Mouse (Mus musculus): Measurements from ENCODE around the gene Fut2. TPM values are rescaled to one million over a fixed set of nuclear protein-coding genes. Genes with fewer than 3 reads are reported as not detected.

The Fut2 gene
- polyA plus RNA-seq, 1 experiment from 2014 or later = 0.77 TPM

GRCm38 (mm10) chr7:45708221-45708761, 42.1 kb upstream of the Fut2 start:
- H3K9ac ChIP-seq = peak overlapping the region; percentile 33

GRCm38 (mm10) chr7:45707375-45707967, 41.3 kb upstream of the Fut2 start:
- H3K9ac ChIP-seq = peak overlapping the region; percentile 33
- no peaks in the 10 kb centered on the region for H3K27me3 ChIP-seq (replicated peaks)
- peaks cover 30% of the 10 kb centered on the region for H3K36me3 ChIP-seq
- ATAC-seq (ENCODE audit: insufficient number of reproducible peaks, low FRiP score) = peak; percentile 48
- H3K4me1 ChIP-seq (replicated peaks) = peaks cover 52% of the 10 kb centered on the region
- peak overlapping the region; percentile 95 for H3K4me2 ChIP-seq
- no peaks in the 10 kb centered on the region for H3K9me3 ChIP-seq (replicated peaks)
- under 1% methylated on average over 27 of the region's 27 CpGs for WGBS
- H3K4me3 ChIP-seq = peak overlapping the region; percentile 69
- H3K27ac ChIP-seq (ENCODE audit: poor library complexity, severe bottlenecking) = peak overlapping the region; percentile 84

More at GRCm38 (mm10) chr7:45708221-45708761, 42.1 kb upstream of the Fut2 start:
- H3K4me3 ChIP-seq = peak overlapping the region; percentile 69; the same call in 1 of the 2 replicates
- peak overlapping the region; percentile 95 for H3K4me2 ChIP-seq
- peaks cover 52% of the 10 kb centered on the region for H3K4me1 ChIP-seq (replicated peaks)
- 47% methylated on average over 13 of the region's 13 CpGs for WGBS
- peaks cover 38% of the 10 kb centered on the region for H3K36me3 ChIP-seq
- H3K27me3 ChIP-seq (replicated peaks) = no peaks in the 10 kb centered on the region
- H3K9me3 ChIP-seq (replicated peaks) = no peaks in the 10 kb centered on the region
- H3K27ac ChIP-seq (ENCODE audit: poor library complexity, severe bottlenecking) = no peak overlapping the region
- no peak for ATAC-seq (ENCODE audit: insufficient number of reproducible peaks, low FRiP score)

- H3K27ac ChIP-seq (ENCODE audit: poor library complexity, severe bottlenecking) = peak overlapping the region; percentile 87
- 1% methylated on average over 45 of the region's 45 CpGs for WGBS
- no peaks in the 10 kb centered on the region for H3K9me3 ChIP-seq (replicated peaks)
- H3K9ac ChIP-seq = peak overlapping the region; percentile 91
- H3K4me3 ChIP-seq = peak overlapping the region; percentile 69
- peaks cover 23% of the 10 kb centered on the region for H3K36me3 ChIP-seq
- H3K4me1 ChIP-seq (replicated peaks) = peaks cover 51% of the 10 kb centered on the region
- H3K27me3 ChIP-seq (replicated peaks) = no peaks in the 10 kb centered on the region
- peak; percentile 49 for ATAC-seq (ENCODE audit: insufficient number of reproducible peaks, low FRiP score)
- H3K4me2 ChIP-seq = peak overlapping the region; percentile 95
Measured at GRCm38 (mm10) chr7:45706721-45707241, 40.6 kb upstream of the Fut2 start.

GRCm38 (mm10) chr7:45705873-45706281, 39.7 kb upstream of the Fut2 start:
- Histone ChIP-seq H3K27me3 (replicated peaks) (peaks cover 6% of the 10 kb centered on the region; the same call in 1 of the 2 replicates), H3K9ac (peak overlapping the region; percentile 91), H3K9me3 (replicated peaks) (no peaks in the 10 kb centered on the region), H3K4me3 (peak overlapping the region; percentile 69), H3K27ac (ENCODE audit: poor library complexity, severe bottlenecking) (peak overlapping the region; percentile 87), H3K4me2 (peak overlapping the region; percentile 95), H3K4me1 (replicated peaks) (peaks cover 56% of the 10 kb centered on the region), H3K36me3 (peaks cover 14% of the 10 kb centered on the region)
- 1% methylated on average over 7 of the region's 7 CpGs for WGBS
- no peak for ATAC-seq (ENCODE audit: insufficient number of reproducible peaks, low FRiP score)

GRCm38 (mm10) chr7:45705443-45705864, 39.3 kb upstream of the Fut2 start:
- H3K9me3 ChIP-seq (replicated peaks) = no peaks in the 10 kb centered on the region
- WGBS = under 1% methylated on average over 21 of the region's 21 CpGs
- peaks cover 9% of the 10 kb centered on the region for H3K27me3 ChIP-seq (replicated peaks)
- H3K4me2 ChIP-seq = peak overlapping the region; percentile 95
- H3K36me3 ChIP-seq = peaks cover 10% of the 10 kb centered on the region
- peak overlapping the region; percentile 91 for H3K9ac ChIP-seq
- no peak for ATAC-seq (ENCODE audit: insufficient number of reproducible peaks, low FRiP score)
- peak overlapping the region; percentile 69 for H3K4me3 ChIP-seq
- peaks cover 58% of the 10 kb centered on the region for H3K4me1 ChIP-seq (replicated peaks)
- peak overlapping the region; percentile 87 for H3K27ac ChIP-seq (ENCODE audit: poor library complexity, severe bottlenecking)

- peak within 1 kb of the TSS; percentile 91 for H3K9ac ChIP-seq
- H3K4me2 ChIP-seq = peak within 1 kb of the TSS; percentile 95
- peaks cover 64% of the 10 kb centered on the region for H3K4me1 ChIP-seq (replicated peaks)
- peak within 1 kb of the TSS; percentile 87 for H3K27ac ChIP-seq (ENCODE audit: poor library complexity, severe bottlenecking)
- H3K9me3 ChIP-seq (replicated peaks) = no peaks in the 10 kb centered on the region
- ATAC-seq (ENCODE audit: insufficient number of reproducible peaks, low FRiP score) = peak; percentile 91
- H3K36me3 ChIP-seq = peaks cover 4% of the 10 kb centered on the region
- H3K27me3 ChIP-seq (replicated peaks) = peaks cover 15% of the 10 kb centered on the region
- WGBS = under 1% methylated on average over 36 of the region's 36 CpGs
- H3K4me3 ChIP-seq = peak within 1 kb of the TSS; percentile 69
Measured at GRCm38 (mm10) chr7:45704730-45705442, 38.7 kb upstream of the Fut2 start, which contains the start of gene Dbp. TSS of gene Dbp (plus strand) at chr7:45705088.

- peak overlapping the region; percentile 69 for H3K4me3 ChIP-seq
- H3K9me3 ChIP-seq (replicated peaks) = no peaks in the 10 kb centered on the region
- H3K4me1 ChIP-seq (replicated peaks) = peaks cover 66% of the 10 kb centered on the region
- under 1% methylated on average over 13 of the region's 13 CpGs for WGBS
- no peaks in the 10 kb centered on the region for H3K36me3 ChIP-seq
- H3K9ac ChIP-seq = peak overlapping the region; percentile 66
- H3K4me2 ChIP-seq = peak overlapping the region; percentile 95
- ATAC-seq (ENCODE audit: insufficient number of reproducible peaks, low FRiP score) = peak; percentile 28; the same call in 1 of the 2 replicates
- H3K27me3 ChIP-seq (replicated peaks) = peaks cover 22% of the 10 kb centered on the region
- H3K27ac ChIP-seq (ENCODE audit: poor library complexity, severe bottlenecking) = peak overlapping the region; percentile 73
Measured at GRCm38 (mm10) chr7:45704046-45704559, 37.9 kb upstream of the Fut2 start.

GRCm38 (mm10) chr7:45703521-45704033, 37.4 kb upstream of the Fut2 start:
- H3K4me3 ChIP-seq = peak overlapping the region; percentile 69
- H3K9ac ChIP-seq = peak overlapping the region; percentile 66; the same call in 1 of the 2 replicates
- H3K4me2 ChIP-seq = peak overlapping the region; percentile 95
- peaks cover 28% of the 10 kb centered on the region for H3K27me3 ChIP-seq (replicated peaks)
- WGBS = 35% methylated on average over 12 of the region's 12 CpGs
- peak overlapping the region; percentile 73 for H3K27ac ChIP-seq (ENCODE audit: poor library complexity, severe bottlenecking)
- ATAC-seq (ENCODE audit: insufficient number of reproducible peaks, low FRiP score) = no peak
- peaks cover 61% of the 10 kb centered on the region for H3K4me1 ChIP-seq (replicated peaks)
- no peaks in the 10 kb centered on the region for H3K36me3 ChIP-seq
- no peaks in the 10 kb centered on the region for H3K9me3 ChIP-seq (replicated peaks)

- H3K36me3 ChIP-seq = no peaks in the 10 kb centered on the region
- H3K4me2 ChIP-seq = peak overlapping the region; percentile 95; the same call in 1 of the 2 replicates
- H3K4me1 ChIP-seq (replicated peaks) = peaks cover 55% of the 10 kb centered on the region
- no peak overlapping the region for H3K27ac ChIP-seq (ENCODE audit: poor library complexity, severe bottlenecking)
- no peak overlapping the region for H3K9ac ChIP-seq
- peaks cover 34% of the 10 kb centered on the region for H3K27me3 ChIP-seq (replicated peaks)
- H3K9me3 ChIP-seq (replicated peaks) = no peaks in the 10 kb centered on the region
- 85% methylated on average over 17 of the region's 17 CpGs for WGBS
- no peak for ATAC-seq (ENCODE audit: insufficient number of reproducible peaks, low FRiP score)
- H3K4me3 ChIP-seq = no peak overlapping the region
Measured at GRCm38 (mm10) chr7:45702809-45703520, 36.8 kb upstream of the Fut2 start.

- ATAC-seq (ENCODE audit: insufficient number of reproducible peaks, low FRiP score) = no peak
- no peaks in the 10 kb centered on the region for H3K9me3 ChIP-seq (replicated peaks)
- H3K4me2 ChIP-seq = no peak overlapping the region
- 81% methylated on average over 11 of the region's 11 CpGs for WGBS
- no peak overlapping the region for H3K27ac ChIP-seq (ENCODE audit: poor library complexity, severe bottlenecking)
- peaks cover 36% of the 10 kb centered on the region for H3K27me3 ChIP-seq (replicated peaks)
- H3K36me3 ChIP-seq = no peaks in the 10 kb centered on the region
- H3K9ac ChIP-seq = no peak overlapping the region
- H3K4me3 ChIP-seq = no peak overlapping the region
- H3K4me1 ChIP-seq (replicated peaks) = peaks cover 49% of the 10 kb centered on the region
Measured at GRCm38 (mm10) chr7:45702316-45702715, 36.1 kb upstream of the Fut2 start.

Data from heart, embryonic 12.5 days (tissue).